Mouse (Mus musculus) bone marrow, adult 2 months (tissue): ENCODE data around the gene Clnk.

Experiments
- CTCF ChIP-seq: fragments of 200-500 bp; IDR thresholded peaks from 2 replicates; pipeline ENCODE4 v1.5.1; 2011; ENCODE audit warnings: low read length, control low read depth; ENCODE audit not compliant: control insufficient read depth, insufficient read depth
- POLR2A ChIP-seq: fragments of 200-500 bp; IDR thresholded peaks from 2 replicates; pipeline ENCODE4 v1.6.1; 2011; ENCODE audit warnings: low read depth, mild to moderate bottlenecking, control low read depth, low read length, borderline replicate concordance; ENCODE audit not compliant: control insufficient read depth

- TF ChIP-seq POLR2A (no peak), CTCF (no peak)
These were observed 18.4 kb downstream of the Clnk start for GRCm38 (mm10) chr5:38858015-38858721.
